Mouse (Mus musculus) spleen, adult 10 weeks (tissue): ENCODE data around the gene Asb14. TPM values are rescaled to one million over a fixed set of nuclear protein-coding genes. Genes with fewer than 3 reads are reported as not detected.

ENCODE experiments used
- polyA plus RNA-seq: library from polyadenylated mRNA; stranded (reverse); fragments of 350-450 nt; fragmentation: Illumina TruSeq; extraction: RNeasy Lipid Tissue Mini Kit (QIAGEN cat#74804); gene quantifications from one replicate; pipeline ENCODE4 v1.2.3, GENCODE M21; 2015; ENCODE audit warnings: low replicate concordance; ENCODE audit not compliant: insufficient read depth

Asb14 gene
- polyA plus RNA-seq: not detected

GRCm38 (mm10) chr14:26894392-26894791, at the start of gene Asb14:
Asb14 (plus strand) TSS chr14:26894557.

Other genes starting within 250 kb of the Asb14 start
- gene Pde12, start 224.7 kb upstream of the Asb14 start, polyA plus RNA-seq: 7.8 TPM
- 0.11 TPM for gene Dnah12, start 201.3 kb upstream of the Asb14 start, polyA plus RNA-seq
- 38.7 TPM for gene Appl1, start 76.7 kb downstream of the Asb14 start, polyA plus RNA-seq
- 1.6 TPM for gene Hesx1, start 99.9 kb downstream of the Asb14 start, polyA plus RNA-seq
- 2.6 TPM for gene Il17rd, start 144.4 kb downstream of the Asb14 start, polyA plus RNA-seq
- gene Arhgef3, start 220.3 kb downstream of the Asb14 start, polyA plus RNA-seq: 80.2 TPM